Mouse (Mus musculus) lung, embryonic 15.5 days (tissue): ENCODE results near the gene Cerk. TPM values are rescaled to one million over a fixed set of nuclear protein-coding genes. Genes with fewer than 3 reads are reported as not detected.
"Not testable (repeated sequence)": the region's sequence is repeated elsewhere in the genome, so short reads cannot be mapped to it uniquely, and the experiment has no call there.

Experiments
- ATAC-seq: fragments of 200-750 bp; cut with Nextera tagmentation; 2 replicates; pipeline ENCODE4 v1.8.0; 2017; ENCODE audit warnings: moderate number of reproducible peaks, borderline replicate concordance; ENCODE audit not compliant: low FRiP score, low TSS enrichment; ENCODE audit errors: extremely low read depth
- H3K27ac ChIP-seq: fragments of 300-500 bp; sonication (generic); 2 replicates; pipeline ENCODE4 v1.5.1; 2015; ENCODE audit warnings: moderate library complexity, mild to moderate bottlenecking, inconsistent platforms
- H3K27me3 ChIP-seq: fragments of 300-500 bp; sonication (generic); 2 replicates; pipeline ENCODE4 v1.6.1; 2015; ENCODE audit warnings: inconsistent platforms
- H3K36me3 ChIP-seq: fragments of 300-500 bp; sonication (generic); 2 replicates; pipeline ENCODE4 v1.6.1; 2015; ENCODE audit warnings: inconsistent platforms
- H3K4me1 ChIP-seq: fragments of 300-500 bp; sonication (generic); 2 replicates; pipeline ENCODE4 v1.6.1; 2015; ENCODE audit warnings: inconsistent platforms
- H3K4me2 ChIP-seq: fragments of 300-500 bp; sonication (generic); 2 replicates; pipeline ENCODE4 v1.6.1; 2015; ENCODE audit warnings: inconsistent platforms, mild to moderate bottlenecking, moderate library complexity
- H3K4me3 ChIP-seq: fragments of 300-500 bp; sonication (generic); 2 replicates; pipeline ENCODE4 v1.5.1; 2015; ENCODE audit warnings: mild to moderate bottlenecking, inconsistent platforms
- H3K9ac ChIP-seq: fragments of 300-500 bp; sonication (generic); 2 replicates; pipeline ENCODE4 v1.6.1; 2015; ENCODE audit warnings: inconsistent platforms
- H3K9me3 ChIP-seq: fragments of 300-500 bp; sonication (generic); 2 replicates; pipeline ENCODE4 v1.6.1; 2016; ENCODE audit warnings: inconsistent platforms
- WGBS: fragments of 180-500 bp; shearing (Covaris S2); methylation state at CpG from one replicate; pipeline ENCODE4 v1.1.7; 2015; 5-methylcytosine and 5-hydroxymethylcytosine counted together
- polyA plus RNA-seq: library from polyadenylated mRNA; unstranded; fragments of >200 nt; fragmentation: Nextera tagmentation; extraction: Ambion mirVana; gene quantifications from 2 replicates; pipeline ENCODE4 v1.2.1, GENCODE M21; 2015

Gene Cerk
- polyA plus RNA-seq, 1 experiment from 2014 or later, result 27.8 TPM

- 63% methylated on average over 2 of the region's 2 CpGs for WGBS
- not testable (repeated sequence) for H3K9me3 ChIP-seq, H3K4me2 ChIP-seq, H3K9ac ChIP-seq, H3K36me3 ChIP-seq, H3K27me3 ChIP-seq, H3K4me3 ChIP-seq
- ATAC-seq, result peak; percentile 86; the same call in 1 of the 2 replicates
- H3K27ac ChIP-seq, result peak overlapping the region; percentile 70
- peaks cover 77% of the 10 kb centered on the region for H3K4me1 ChIP-seq
Measured at GRCm38 (mm10) chr15:86177703-86178251, 8.2 kb downstream of the Cerk start.

GRCm38 (mm10) chr15:86176771-86177702, 8.9 kb downstream of the Cerk start:
- H3K9ac ChIP-seq, result no peak overlapping the region
- peak; percentile 86 for ATAC-seq
- no peak overlapping the region for H3K4me3 ChIP-seq
- peak overlapping the region; percentile 90 for H3K27ac ChIP-seq
- no peaks in the 10 kb centered on the region for H3K27me3 ChIP-seq
- H3K36me3 ChIP-seq, result no peaks in the 10 kb centered on the region
- WGBS, result 31% methylated on average over 22 of the region's 22 CpGs
- H3K4me1 ChIP-seq, result peaks cover 77% of the 10 kb centered on the region
- no peaks in the 10 kb centered on the region for H3K9me3 ChIP-seq
- peak overlapping the region; percentile 29 for H3K4me2 ChIP-seq

- no peak overlapping the region for H3K4me3 ChIP-seq
- H3K4me1 ChIP-seq, result peaks cover 76% of the 10 kb centered on the region
- H3K9me3 ChIP-seq, result no peaks in the 10 kb centered on the region
- 63% methylated on average over 10 of the region's 10 CpGs for WGBS
- H3K9ac ChIP-seq, result no peak overlapping the region
- H3K27me3 ChIP-seq, result no peaks in the 10 kb centered on the region
- H3K36me3 ChIP-seq, result no peaks in the 10 kb centered on the region
- no peak for ATAC-seq
- H3K27ac ChIP-seq, result peak overlapping the region; percentile 90
- H3K4me2 ChIP-seq, result no peak overlapping the region
Measured at GRCm38 (mm10) chr15:86176166-86176565, 9.8 kb downstream of the Cerk start.

- WGBS, result 63% methylated on average over 3 of the region's 3 CpGs
- Histone ChIP-seq H3K4me1 (peaks cover 79% of the 10 kb centered on the region), H3K4me2 (no peak overlapping the region)
Measured at GRCm38 (mm10) chr15:86175253-86176050, 10.5 kb downstream of the Cerk start.

GRCm38 (mm10) chr15:86173136-86173985, 12.6 kb downstream of the Cerk start:
- Histone ChIP-seq H3K27me3 (no peaks in the 10 kb centered on the region), H3K4me1 (peaks cover 91% of the 10 kb centered on the region), H3K9me3 (no peaks in the 10 kb centered on the region), H3K4me2 (no peak overlapping the region), H3K4me3 (no peak overlapping the region), H3K36me3 (no peaks in the 10 kb centered on the region), H3K27ac (peak overlapping the region; percentile 39; the same call in 1 of the 2 replicates), H3K9ac (no peak overlapping the region)
- no peak for ATAC-seq
- WGBS, result 36% methylated on average over 16 of the region's 16 CpGs

More at GRCm38 (mm10) chr15:86175253-86176050, 10.5 kb downstream of the Cerk start:
- H3K27ac ChIP-seq, result no peak overlapping the region
- no peak overlapping the region for H3K9ac ChIP-seq
- H3K9me3 ChIP-seq, result no peaks in the 10 kb centered on the region
- H3K27me3 ChIP-seq, result no peaks in the 10 kb centered on the region
- ATAC-seq, result no peak
- H3K4me3 ChIP-seq, result no peak overlapping the region
- H3K36me3 ChIP-seq, result no peaks in the 10 kb centered on the region

- no peaks in the 10 kb centered on the region for H3K27me3 ChIP-seq
- 59% methylated on average over 6 of the region's 6 CpGs for WGBS
- H3K4me2 ChIP-seq, result no peak overlapping the region
- H3K9ac ChIP-seq, result no peak overlapping the region
- no peak overlapping the region for H3K27ac ChIP-seq
- no peak for ATAC-seq
- no peaks in the 10 kb centered on the region for H3K36me3 ChIP-seq
- peaks cover 93% of the 10 kb centered on the region for H3K4me1 ChIP-seq
- no peaks in the 10 kb centered on the region for H3K9me3 ChIP-seq
- H3K4me3 ChIP-seq, result no peak overlapping the region
Measured at GRCm38 (mm10) chr15:86172526-86172925, 13.4 kb downstream of the Cerk start.

GRCm38 (mm10) chr15:86172124-86172523, 13.8 kb downstream of the Cerk start:
- Histone ChIP-seq H3K36me3 (no peaks in the 10 kb centered on the region), H3K4me3 (no peak overlapping the region), H3K27me3 (no peaks in the 10 kb centered on the region), H3K9me3 (no peaks in the 10 kb centered on the region), H3K9ac (no peak overlapping the region), H3K27ac (no peak overlapping the region), H3K4me2 (no peak overlapping the region), H3K4me1 (peaks cover 91% of the 10 kb centered on the region)
- WGBS, result 22% methylated on average over 3 of the region's 3 CpGs
- ATAC-seq, result no peak

- no peak overlapping the region for H3K9ac ChIP-seq
- WGBS, result 76% methylated on average over 12 of the region's 12 CpGs
- H3K4me2 ChIP-seq, result no peak overlapping the region
- H3K36me3 ChIP-seq, result no peaks in the 10 kb centered on the region
- H3K4me1 ChIP-seq, result peaks cover 82% of the 10 kb centered on the region
- H3K27ac ChIP-seq, result no peak overlapping the region
- H3K9me3 ChIP-seq, result no peaks in the 10 kb centered on the region
- no peak overlapping the region for H3K4me3 ChIP-seq
- H3K27me3 ChIP-seq, result no peaks in the 10 kb centered on the region
- ATAC-seq, result no peak
Measured at GRCm38 (mm10) chr15:86171316-86171715, 14.6 kb downstream of the Cerk start.

- H3K27ac ChIP-seq, result peak overlapping the region; percentile 65
- H3K9ac ChIP-seq, result no peak overlapping the region
- H3K4me1 ChIP-seq, result peaks cover 69% of the 10 kb centered on the region
- no peaks in the 10 kb centered on the region for H3K9me3 ChIP-seq
- no peak overlapping the region for H3K4me2 ChIP-seq
- H3K27me3 ChIP-seq, result no peaks in the 10 kb centered on the region
- H3K4me3 ChIP-seq, result no peak overlapping the region
- 45% methylated on average over 4 of the region's 4 CpGs for WGBS
- peak; percentile 21; the same call in 1 of the 2 replicates for ATAC-seq
- no peaks in the 10 kb centered on the region for H3K36me3 ChIP-seq
Measured at GRCm38 (mm10) chr15:86169817-86170110, 16.2 kb downstream of the Cerk start.

GRCm38 (mm10) chr15:86168941-86169816, 16.8 kb downstream of the Cerk start:
- WGBS, result 66% methylated on average over 12 of the region's 12 CpGs
- peaks cover 64% of the 10 kb centered on the region for H3K4me1 ChIP-seq
- H3K9me3 ChIP-seq, result no peaks in the 10 kb centered on the region
- peak overlapping the region; percentile 65 for H3K27ac ChIP-seq
- H3K4me3 ChIP-seq, result no peak overlapping the region
- H3K9ac ChIP-seq, result no peak overlapping the region
- ATAC-seq, result peak; percentile 25; the same call in 1 of the 2 replicates
- H3K36me3 ChIP-seq, result no peaks in the 10 kb centered on the region
- no peaks in the 10 kb centered on the region for H3K27me3 ChIP-seq
- H3K4me2 ChIP-seq, result no peak overlapping the region
